Mouse (Mus musculus) spleen, adult 18-20 months (tissue): ENCODE measurements around the gene Aco1.

Source experiments
- DNase-seq, 2 experiments: peaks; one replicate each; pipeline ENCODE4 v3.0.0; 2022; ENCODE audit warnings: mixed read lengths in 2 of 2

Gene Aco1

GRCm38 (mm10) chr4:40220437-40220836, 77.6 kb downstream of the Aco1 start:
- DNase-seq, result no peak

- DNase-seq, result no peak
Measured at GRCm38 (mm10) chr4:40221004-40221760, 78.3 kb downstream of the Aco1 start.

- DNase-seq, result no peak
Measured at GRCm38 (mm10) chr4:40221876-40222585, 79.2 kb downstream of the Aco1 start.

- DNase-seq, result no peak
Measured at GRCm38 (mm10) chr4:40226095-40226494, 83.2 kb downstream of the Aco1 start.

GRCm38 (mm10) chr4:40227131-40227530, 84.2 kb downstream of the Aco1 start:
- no peak for DNase-seq

GRCm38 (mm10) chr4:40227886-40228285, 85.0 kb downstream of the Aco1 start:
- DNase-seq, result no peak

GRCm38 (mm10) chr4:40229723-40230122, 86.8 kb downstream of the Aco1 start:
- DNase-seq, result no peak

GRCm38 (mm10) chr4:40233062-40233664, 90.3 kb downstream of the Aco1 start:
- DNase-seq, result no peak

- DNase-seq, result no peak
Measured at GRCm38 (mm10) chr4:40234256-40234655, 91.4 kb downstream of the Aco1 start.

- no peak for DNase-seq
Measured at GRCm38 (mm10) chr4:40236829-40237228, 93.9 kb downstream of the Aco1 start.

- peak; percentile 29 to 57 for DNase-seq
Measured at GRCm38 (mm10) chr4:40238483-40239408, 95.9 kb downstream of the Aco1 start.

- peak; percentile 30 to 53 for DNase-seq
Measured at GRCm38 (mm10) chr4:40239409-40240271, 96.8 kb downstream of the Aco1 start, which contains the start of gene Ddx58. Gene Ddx58 (minus strand): TSS chr4:40239828.

- peak in 1 of 2 experiments; percentile 13 for DNase-seq
Measured at GRCm38 (mm10) chr4:40240272-40240744, 97.4 kb downstream of the Aco1 start.

- no peak for DNase-seq
Measured at GRCm38 (mm10) chr4:40241928-40242327, 99.0 kb downstream of the Aco1 start.

- no peak for DNase-seq
Measured at GRCm38 (mm10) chr4:40243006-40243405, 100.1 kb downstream of the Aco1 start.

- peak; percentile 18 to 35 for DNase-seq
Measured at GRCm38 (mm10) chr4:40244035-40244434, 101.2 kb downstream of the Aco1 start.
